Mouse (Mus musculus): ENCODE measurements around the gene Lima1. TPM values are rescaled to one million over a fixed set of nuclear protein-coding genes. Genes with fewer than 3 reads are reported as not detected.
"Not testable (repeated sequence)": the region's sequence is repeated elsewhere in the genome, so short reads cannot be mapped to it uniquely, and the experiment has no call there.

Lima1 gene
- total RNA-seq, 2 experiments from 2014 or later: 4.2 to 4.8 TPM

GRCm38 (mm10) chr15:99807776-99808735, 67.2 kb downstream of the Lima1 start:
- no peak for ATAC-seq (replicated peaks; ENCODE audit: poor library complexity)

- ATAC-seq (replicated peaks; ENCODE audit: poor library complexity): no peak
Measured at GRCm38 (mm10) chr15:99806171-99806570, 69.1 kb downstream of the Lima1 start.

- no peak for ATAC-seq (replicated peaks; ENCODE audit: poor library complexity)
Measured at GRCm38 (mm10) chr15:99805673-99806072, 69.6 kb downstream of the Lima1 start.

GRCm38 (mm10) chr15:99803186-99803644, 72.0 kb downstream of the Lima1 start:
- ATAC-seq (replicated peaks; ENCODE audit: poor library complexity): peak; percentile 98

- no peak for ATAC-seq (replicated peaks; ENCODE audit: poor library complexity)
Measured at GRCm38 (mm10) chr15:99801885-99802572, 73.2 kb downstream of the Lima1 start.

GRCm38 (mm10) chr15:99799706-99800105, 75.5 kb downstream of the Lima1 start:
- ATAC-seq (replicated peaks; ENCODE audit: poor library complexity): no peak

GRCm38 (mm10) chr15:99797898-99798297, 77.4 kb downstream of the Lima1 start:
- no peak for ATAC-seq (replicated peaks; ENCODE audit: poor library complexity)

GRCm38 (mm10) chr15:99796735-99797134, 78.5 kb downstream of the Lima1 start:
- no peak for ATAC-seq (replicated peaks; ENCODE audit: poor library complexity)

- ATAC-seq (replicated peaks; ENCODE audit: poor library complexity): peak; percentile 60; the same call in 1 of the 2 replicates
Measured at GRCm38 (mm10) chr15:99796066-99796465, 79.2 kb downstream of the Lima1 start.

- ATAC-seq (replicated peaks; ENCODE audit: poor library complexity): no peak
Measured at GRCm38 (mm10) chr15:99792221-99792815, 82.9 kb downstream of the Lima1 start.

GRCm38 (mm10) chr15:99791003-99791402, 84.3 kb downstream of the Lima1 start:
- ATAC-seq (replicated peaks; ENCODE audit: poor library complexity): no peak

GRCm38 (mm10) chr15:99790464-99790863, 84.8 kb downstream of the Lima1 start:
- no peak for ATAC-seq (replicated peaks; ENCODE audit: poor library complexity)

- ATAC-seq (replicated peaks; ENCODE audit: poor library complexity): no peak
Measured at GRCm38 (mm10) chr15:99787625-99788120, 87.6 kb downstream of the Lima1 start.

GRCm38 (mm10) chr15:99778677-99779335, 96.5 kb downstream of the Lima1 start:
- ATAC-seq (replicated peaks; ENCODE audit: poor library complexity): no peak

- ATAC-seq (replicated peaks; ENCODE audit: poor library complexity): peak; percentile 63; the same call in 1 of the 2 replicates
Measured at GRCm38 (mm10) chr15:99778148-99778547, 97.1 kb downstream of the Lima1 start.

- ATAC-seq (replicated peaks; ENCODE audit: poor library complexity): no peak
Measured at GRCm38 (mm10) chr15:99772925-99773324, 102.3 kb downstream of the Lima1 start.

GRCm38 (mm10) chr15:99772881-99772924, 102.6 kb downstream of the Lima1 start, which contains the start of gene Cers5:
TSS of gene Cers5 (minus strand) at chr15:99772885.
- not testable (repeated sequence) for ATAC-seq (replicated peaks; ENCODE audit: poor library complexity)

- ATAC-seq (replicated peaks; ENCODE audit: poor library complexity): peak; percentile 92
Measured at GRCm38 (mm10) chr15:99772277-99772880, 102.9 kb downstream of the Lima1 start.

GRCm38 (mm10) chr15:99771601-99772276, 103.5 kb downstream of the Lima1 start:
- peak; percentile 27 for ATAC-seq (replicated peaks; ENCODE audit: poor library complexity)

GRCm38 (mm10) chr15:99771004-99771500, 104.2 kb downstream of the Lima1 start:
- no peak for ATAC-seq (replicated peaks; ENCODE audit: poor library complexity)
